Mouse (Mus musculus) bone marrow, adult 2 months (tissue): ENCODE measurements around the gene Mylpf.

Source experiments
- CTCF ChIP-seq: fragments of 200-500 bp; IDR thresholded peaks from 2 replicates; pipeline ENCODE4 v1.5.1; 2011; ENCODE audit warnings: low read length, control low read depth; ENCODE audit not compliant: control insufficient read depth, insufficient read depth
- POLR2A ChIP-seq: fragments of 200-500 bp; IDR thresholded peaks from 2 replicates; pipeline ENCODE4 v1.6.1; 2011; ENCODE audit warnings: low read depth, mild to moderate bottlenecking, control low read depth, low read length, borderline replicate concordance; ENCODE audit not compliant: control insufficient read depth

DNA sequence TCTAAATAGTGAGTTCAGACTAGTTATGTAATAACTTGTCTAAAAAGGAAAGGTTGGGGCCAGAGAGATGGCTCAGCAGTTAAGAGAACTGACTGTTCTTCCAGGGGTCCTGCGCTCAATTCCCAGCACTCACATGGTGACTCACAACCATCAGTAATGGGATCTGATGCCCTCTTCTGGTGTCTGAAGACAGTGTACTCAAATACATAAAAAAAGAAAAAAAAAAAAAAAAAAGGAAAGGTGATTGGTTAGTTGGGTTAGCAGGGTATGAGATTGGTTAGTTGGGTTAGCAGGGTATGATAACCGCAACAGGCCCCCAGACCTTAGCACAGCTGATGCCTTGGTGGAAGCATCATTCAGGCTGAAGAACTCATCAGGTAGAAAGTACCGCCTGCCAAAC lies 54.8 kb downstream of the Mylpf start:
- TF ChIP-seq CTCF (no peak), POLR2A (no peak)
